Mouse (Mus musculus): ENCODE measurements around the gene Mndal. TPM values are rescaled to one million over a fixed set of nuclear protein-coding genes. Genes with fewer than 3 reads are reported as not detected.
"Not testable (repeated sequence)": the region's sequence is repeated elsewhere in the genome, so short reads cannot be mapped to it uniquely, and the experiment has no call there.

Mndal gene
- polyA plus RNA-seq, 1 experiment from 2014 or later: 0.67 TPM

- not testable (repeated sequence) for ATAC-seq (ENCODE audit: insufficient number of reproducible peaks, insufficient read depth, low FRiP score, low TSS enrichment); H3K36me3 ChIP-seq; H3K27ac ChIP-seq; H3K4me3 ChIP-seq; H3K27me3 ChIP-seq; H3K9me3 ChIP-seq; H3K9ac ChIP-seq; H3K4me1 ChIP-seq; H3K4me2 ChIP-seq (replicated peaks)
- 78% methylated on average over 5 of the region's 5 CpGs for WGBS
Measured at GRCm38 (mm10) chr1:173879225-173879987, 62.9 kb downstream of the Mndal start.

- not testable (repeated sequence) for H3K27ac ChIP-seq; H3K9ac ChIP-seq; H3K27me3 ChIP-seq; H3K4me1 ChIP-seq; H3K9me3 ChIP-seq; H3K4me2 ChIP-seq (replicated peaks); ATAC-seq (ENCODE audit: insufficient number of reproducible peaks, insufficient read depth, low FRiP score, low TSS enrichment); H3K4me3 ChIP-seq; H3K36me3 ChIP-seq
- 81% methylated on average over 6 of the region's 6 CpGs for WGBS
Measured at GRCm38 (mm10) chr1:173878264-173878663, 64.0 kb downstream of the Mndal start.

- not testable (repeated sequence) for H3K4me3 ChIP-seq; H3K4me1 ChIP-seq; H3K9ac ChIP-seq; H3K4me2 ChIP-seq (replicated peaks); H3K27ac ChIP-seq; H3K27me3 ChIP-seq; ATAC-seq (ENCODE audit: insufficient number of reproducible peaks, insufficient read depth, low FRiP score, low TSS enrichment); H3K9me3 ChIP-seq; H3K36me3 ChIP-seq
- WGBS: 78% methylated on average over 1 of the region's 1 CpGs
Measured at GRCm38 (mm10) chr1:173877125-173877524, 65.2 kb downstream of the Mndal start.

GRCm38 (mm10) chr1:173868586-173868985 lies 73.7 kb downstream of the Mndal start:
- not testable (repeated sequence) for H3K4me2 ChIP-seq (replicated peaks); H3K36me3 ChIP-seq; H3K27ac ChIP-seq; H3K4me3 ChIP-seq; H3K27me3 ChIP-seq; H3K9ac ChIP-seq; H3K9me3 ChIP-seq; ATAC-seq (ENCODE audit: insufficient number of reproducible peaks, insufficient read depth, low FRiP score, low TSS enrichment); H3K4me1 ChIP-seq
- 76% methylated on average over 1 of the region's 1 CpGs for WGBS

GRCm38 (mm10) chr1:173866504-173866903 lies 75.8 kb downstream of the Mndal start:
- no peak for ATAC-seq (ENCODE audit: insufficient number of reproducible peaks, insufficient read depth, low FRiP score, low TSS enrichment)
- 81% methylated on average over 12 of the region's 12 CpGs for WGBS
- H3K4me2 ChIP-seq (replicated peaks): no peak overlapping the region
- no peaks in the 10 kb centered on the region for H3K27me3 ChIP-seq
- no peaks in the 10 kb centered on the region for H3K4me1 ChIP-seq
- H3K4me3 ChIP-seq: no peak overlapping the region
- no peak overlapping the region for H3K27ac ChIP-seq
- no peaks in the 10 kb centered on the region for H3K9me3 ChIP-seq
- H3K9ac ChIP-seq: no peak overlapping the region
- no peaks in the 10 kb centered on the region for H3K36me3 ChIP-seq

GRCm38 (mm10) chr1:173853711-173854110 lies 88.6 kb downstream of the Mndal start:
- not testable (repeated sequence) for H3K4me2 ChIP-seq (replicated peaks); H3K27me3 ChIP-seq; H3K4me3 ChIP-seq; H3K9ac ChIP-seq; H3K4me1 ChIP-seq; ATAC-seq (ENCODE audit: insufficient number of reproducible peaks, insufficient read depth, low FRiP score, low TSS enrichment); H3K36me3 ChIP-seq; H3K27ac ChIP-seq; H3K9me3 ChIP-seq

GRCm38 (mm10) chr1:173852853-173853252 lies 89.4 kb downstream of the Mndal start:
- H3K9ac ChIP-seq; H3K36me3 ChIP-seq; H3K4me3 ChIP-seq; H3K4me2 ChIP-seq (replicated peaks); H3K4me1 ChIP-seq; H3K27me3 ChIP-seq; H3K27ac ChIP-seq; ATAC-seq (ENCODE audit: insufficient number of reproducible peaks, insufficient read depth, low FRiP score, low TSS enrichment); H3K9me3 ChIP-seq: not testable (repeated sequence)
- 74% methylated on average over 4 of the region's 4 CpGs for WGBS

- not testable (repeated sequence) for H3K27ac ChIP-seq; H3K4me3 ChIP-seq; H3K9me3 ChIP-seq; H3K4me2 ChIP-seq (replicated peaks); ATAC-seq (ENCODE audit: insufficient number of reproducible peaks, insufficient read depth, low FRiP score, low TSS enrichment); H3K9ac ChIP-seq; H3K4me1 ChIP-seq; H3K27me3 ChIP-seq; H3K36me3 ChIP-seq
- 79% methylated on average over 4 of the region's 4 CpGs for WGBS
Measured at GRCm38 (mm10) chr1:173846193-173846592, 96.1 kb downstream of the Mndal start.

GRCm38 (mm10) chr1:173844754-173845153 lies 97.5 kb downstream of the Mndal start:
- H3K27ac ChIP-seq: no peak overlapping the region
- no peaks in the 10 kb centered on the region for H3K9me3 ChIP-seq
- no peak overlapping the region for H3K9ac ChIP-seq
- H3K4me2 ChIP-seq (replicated peaks): no peak overlapping the region
- ATAC-seq (ENCODE audit: insufficient number of reproducible peaks, insufficient read depth, low FRiP score, low TSS enrichment): no peak
- H3K36me3 ChIP-seq: no peaks in the 10 kb centered on the region
- no peaks in the 10 kb centered on the region for H3K4me1 ChIP-seq
- no peaks in the 10 kb centered on the region for H3K27me3 ChIP-seq
- 80% methylated on average over 1 of the region's 1 CpGs for WGBS
- H3K4me3 ChIP-seq: no peak overlapping the region

GRCm38 (mm10) chr1:173821481-173821803 lies 120.8 kb downstream of the Mndal start:
- 67% methylated on average over 2 of the region's 2 CpGs for WGBS
- not testable (repeated sequence) for H3K4me1 ChIP-seq; H3K9me3 ChIP-seq; H3K27ac ChIP-seq; H3K4me2 ChIP-seq (replicated peaks); ATAC-seq (ENCODE audit: insufficient number of reproducible peaks, insufficient read depth, low FRiP score, low TSS enrichment); H3K36me3 ChIP-seq; H3K27me3 ChIP-seq; H3K9ac ChIP-seq; H3K4me3 ChIP-seq

GRCm38 (mm10) chr1:173820794-173821480 lies 121.4 kb downstream of the Mndal start:
- not testable (repeated sequence) for H3K4me3 ChIP-seq; H3K27ac ChIP-seq; ATAC-seq (ENCODE audit: insufficient number of reproducible peaks, insufficient read depth, low FRiP score, low TSS enrichment); H3K36me3 ChIP-seq; H3K9me3 ChIP-seq; H3K4me2 ChIP-seq (replicated peaks); H3K4me1 ChIP-seq; H3K9ac ChIP-seq; H3K27me3 ChIP-seq
- 80% methylated on average over 2 of the region's 2 CpGs for WGBS

- not testable (repeated sequence) for H3K27ac ChIP-seq; H3K4me1 ChIP-seq; H3K9ac ChIP-seq; H3K27me3 ChIP-seq; H3K36me3 ChIP-seq; H3K4me3 ChIP-seq; H3K4me2 ChIP-seq (replicated peaks); H3K9me3 ChIP-seq; ATAC-seq (ENCODE audit: insufficient number of reproducible peaks, insufficient read depth, low FRiP score, low TSS enrichment)
- WGBS: 83% methylated on average over 2 of the region's 2 CpGs
Measured at GRCm38 (mm10) chr1:173809294-173809693, 133.0 kb downstream of the Mndal start.
